Mouse (Mus musculus) lung, postnatal 10 days (tissue): ENCODE data around the gene Tbl3.

Experiments used
- DNase-seq: peaks from one replicate; pipeline ENCODE4 v3.0.0; 2021

Tbl3 gene

GRCm38 (mm10) chr17:24706982-24707800 lies at the start of gene Tbl3:
Tbl3 (minus strand) TSS chr17:24707660.
- peak; percentile 96 for DNase-seq

GRCm38 (mm10) chr17:24752415-24753394 lies 45.2 kb upstream of the Tbl3 start, which contains the start of gene Hs3st6:
Hs3st6 (plus strand) TSS chr17:24752988.
- DNase-seq: no peak

- no peak for DNase-seq
Measured at GRCm38 (mm10) chr17:24751528-24751927, 44.1 kb upstream of the Tbl3 start.

GRCm38 (mm10) chr17:24746986-24747385 lies 39.5 kb upstream of the Tbl3 start:
- DNase-seq: no peak

GRCm38 (mm10) chr17:24745526-24746497 lies 38.4 kb upstream of the Tbl3 start:
- peak; percentile 91 for DNase-seq

- DNase-seq: no peak
Measured at GRCm38 (mm10) chr17:24744381-24744780, 36.9 kb upstream of the Tbl3 start.

- no peak for DNase-seq
Measured at GRCm38 (mm10) chr17:24743896-24744295, 36.4 kb upstream of the Tbl3 start.

GRCm38 (mm10) chr17:24742307-24742706 lies 34.8 kb upstream of the Tbl3 start:
- DNase-seq: no peak

- no peak for DNase-seq
Measured at GRCm38 (mm10) chr17:24739926-24740325, 32.5 kb upstream of the Tbl3 start.

GRCm38 (mm10) chr17:24738238-24738637 lies 30.8 kb upstream of the Tbl3 start:
- no peak for DNase-seq

GRCm38 (mm10) chr17:24737135-24737810 lies 29.8 kb upstream of the Tbl3 start:
- DNase-seq: no peak

- peak; percentile 100 for DNase-seq
Measured at GRCm38 (mm10) chr17:24736330-24737051, 29.0 kb upstream of the Tbl3 start, which contains the start of gene Msrb1. Msrb1 (plus strand) TSS chr17:24736642.

- DNase-seq: no peak
Measured at GRCm38 (mm10) chr17:24735446-24735845, 28.0 kb upstream of the Tbl3 start.

- DNase-seq: no peak
Measured at GRCm38 (mm10) chr17:24734513-24734912, 27.1 kb upstream of the Tbl3 start.

GRCm38 (mm10) chr17:24733434-24734050 lies 26.1 kb upstream of the Tbl3 start:
- no peak for DNase-seq

GRCm38 (mm10) chr17:24732233-24732935 lies 24.9 kb upstream of the Tbl3 start:
- no peak for DNase-seq

GRCm38 (mm10) chr17:24730787-24731186 lies 23.3 kb upstream of the Tbl3 start:
- DNase-seq: no peak

GRCm38 (mm10) chr17:24729067-24729466 lies 21.6 kb upstream of the Tbl3 start:
- no peak for DNase-seq

GRCm38 (mm10) chr17:24728184-24728583 lies 20.7 kb upstream of the Tbl3 start:
- DNase-seq: no peak

- DNase-seq: no peak
Measured at GRCm38 (mm10) chr17:24727618-24728017, 20.2 kb upstream of the Tbl3 start, which contains the start of gene Rpl3l. Rpl3l (plus strand) TSS chr17:24727820.
